Mouse (Mus musculus) kidney, adult 2 months (tissue): ENCODE results near the gene Gmds. TPM values are rescaled to one million over a fixed set of nuclear protein-coding genes. Genes with fewer than 3 reads are reported as not detected.

ENCODE experiments used
- DNase-seq: peaks from one replicate; pipeline ENCODE4 v3.0.0; 2021
- H3K27ac ChIP-seq: fragments of 200-500 bp; 2 replicates; pipeline ENCODE4 v1.5.1; 2012; ENCODE audit warnings: low read depth, low read length, control low read depth, inconsistent platforms; ENCODE audit not compliant: insufficient read depth
- H3K27me3 ChIP-seq: fragments of 200-500 bp; replicated peaks from 2 replicates; pipeline ENCODE4 v1.6.1; 2012; ENCODE audit warnings: mild to moderate bottlenecking, moderate library complexity, low read length, inconsistent platforms; ENCODE audit not compliant: control insufficient read depth, insufficient read depth
- H3K36me3 ChIP-seq: fragments of 200-500 bp; 2 replicates; pipeline ENCODE4 v1.6.1; 2012; ENCODE audit warnings: mild to moderate bottlenecking, moderate library complexity, low read length, inconsistent platforms; ENCODE audit not compliant: control insufficient read depth, insufficient read depth
- H3K4me1 ChIP-seq: fragments of 200-500 bp; 2 replicates; pipeline ENCODE4 v1.6.1; 2011; ENCODE audit warnings: low read length; ENCODE audit not compliant: control insufficient read depth, insufficient read depth
- H3K4me3 ChIP-seq: fragments of 200-500 bp; 2 replicates; pipeline ENCODE4 v1.5.1; 2011; ENCODE audit warnings: mild to moderate bottlenecking, low read depth, low read length, control low read depth; ENCODE audit not compliant: insufficient read depth
- CTCF ChIP-seq: fragments of 200-500 bp; conservative IDR thresholded peaks from 2 replicates; pipeline ENCODE4 v1.5.1; 2011; ENCODE audit warnings: low read depth, mild to moderate bottlenecking, control low read depth, low read length, moderate library complexity, mixed read lengths; ENCODE audit not compliant: insufficient read depth, insufficient read length
- POLR2A ChIP-seq: fragments of 200-500 bp; IDR thresholded peaks from one replicate; pipeline ENCODE4 v1.6.1; 2011; ENCODE audit warnings: low read depth, low read length, control low read depth
- WGBS: fragments of 180-500 bp; shearing (Covaris S2); methylation state at CpG from one replicate; pipeline ENCODE4 v1.1.7; 2018; 5-methylcytosine and 5-hydroxymethylcytosine counted together
- polyA plus RNA-seq: library from polyadenylated mRNA; depleted of rRNA; stranded (reverse); fragments of >200 nt; gene quantifications from 2 replicates; pipeline ENCODE4 v1.2.3, GENCODE M21; 2012

The Gmds gene
- polyA plus RNA-seq, 1 experiment: 15.7 TPM

DNA sequence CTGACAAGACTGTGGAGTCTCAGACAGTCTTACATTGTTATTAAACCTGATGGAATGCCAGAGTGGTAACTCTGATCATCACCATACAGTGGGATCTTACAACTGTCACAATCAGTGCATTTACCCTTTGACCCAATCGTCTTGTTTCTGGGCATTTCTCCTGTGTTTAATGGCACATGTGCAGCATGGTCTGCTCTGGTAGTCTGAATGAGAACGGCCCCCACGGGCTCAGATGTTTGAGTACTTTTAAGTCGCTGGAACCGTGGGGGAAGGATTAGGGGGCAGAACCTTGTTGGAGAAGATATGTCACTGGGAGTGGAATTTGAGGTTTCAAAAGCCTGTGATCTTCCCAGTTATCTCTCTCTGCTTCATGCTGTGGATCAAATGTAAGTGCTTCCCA, 565.7 kb downstream of the Gmds start:
- Histone ChIP-seq H3K27ac (no peak overlapping the region), H3K36me3 (no peaks in the 10 kb centered on the region), H3K4me3 (no peak overlapping the region), H3K4me1 (no peaks in the 10 kb centered on the region), H3K27me3 (peaks cover 1% of the 10 kb centered on the region; the same call in 1 of the 2 replicates)
- TF ChIP-seq CTCF: no peak
- no peak for TF ChIP-seq POLR2A
- WGBS: 63% methylated on average over 5 of the region's 5 CpGs
- DNase-seq: no peak
